24 mouse cellular contexts compared by ENCODE assay signal in genomic region chr14:76179343-76179742, GRCm38 (mm10).
DNase-seq lines count a peak whose midpoint lies in the region; ATAC-seq and TF ChIP-seq lines count a peak whose summit lies in the region.
"Had no signal": no experiment of that assay in that cellular context is flagged by ENCODE, and none has a peak within 500 bp of the region (broad histone marks: within the 10 kb centered on the region; RNA-seq: fewer than 3 reads in every experiment).

No protein-coding gene starts in this region.

- WGBS in liver, adult 2 months, result 82% methylated on average over 6 of the region's 6 CpGs
- WGBS in liver, embryonic 11.5 days, result 82% methylated on average over 6 of the region's 6 CpGs

- DNase-seq in liver, adult 2 months (ENCODE audit: extremely low read depth, low read depth, low spot score), result peak; percentile 46
- no peak for DNase-seq in liver, embryonic 11.5 days (ENCODE audit: low spot score)
- peak; percentile 12 to 33 for DNase-seq in spleen, postnatal 36 days (ENCODE audit: low spot score in 2 of 2)
- DNase-seq in spleen, adult 18-20 months, result no peak
- DNase-seq in splenic B cell, adult 2 months (ENCODE audit: low read depth, low spot score), result peak; percentile 38
- no peak for DNase-seq in cerebellum, adult 18-20 months
- DNase-seq in urinary bladder, postnatal 25 days (ENCODE audit: low spot score), result no peak
- DNase-seq: adrenal gland, adult 8-10 months; cerebellum, adult 11 months; cerebellum, postnatal 14 days; gastrocnemius, postnatal 10 days; heart, postnatal 14 days; kidney, adult 18-20 months; kidney, postnatal 25 days; thymus, postnatal 25 days had no signal

- no peak overlapping the region for H3K9ac ChIP-seq in liver, adult 2 months (ENCODE audit: low read depth, low read length)
- H3K9ac ChIP-seq in liver, embryonic 11.5 days (ENCODE audit: low read depth, low read length), result no peak overlapping the region
- H3K9ac ChIP-seq: forebrain, embryonic 12.5 days; hindbrain, embryonic 12.5 days; liver, embryonic 15.5 days; midbrain, embryonic 15.5 days had no signal

- no peak for ATAC-seq in liver, embryonic 11.5 days (replicated peaks; ENCODE audit: low FRiP score)
- ATAC-seq in granulocyte monocyte progenitor cell, adult 5-6 weeks (replicated peaks; ENCODE audit: poor library complexity, severe bottlenecking), result peak; percentile 96
- ATAC-seq: midbrain, embryonic 15.5 days; Patski had no signal

- H3K4me1 ChIP-seq in liver, adult 2 months (ENCODE audit: control insufficient read depth, insufficient read depth, low read length), result no peaks in the 10 kb centered on the region
- H3K4me1 ChIP-seq in liver, embryonic 11.5 days (replicated peaks; ENCODE audit: control insufficient read depth, insufficient read depth, low read length), result no peaks in the 10 kb centered on the region
- H3K4me1 ChIP-seq: liver, embryonic 15.5 days; megakaryocyte, embryonic 14.5 days had no signal

- H3K4me3 ChIP-seq in liver, adult 2 months (ENCODE audit: insufficient read depth, low read depth, low read length), result no peak overlapping the region
- H3K4me3 ChIP-seq in liver, embryonic 11.5 days (ENCODE audit: low read depth, low read length), result no peak overlapping the region
- H3K4me3 ChIP-seq: embryonic facial prominence, embryonic 10.5 days; forebrain, embryonic 12.5 days; heart, adult 2 months; hindbrain, embryonic 12.5 days; liver, embryonic 15.5 days; megakaryocyte, embryonic 14.5 days; midbrain, embryonic 15.5 days had no signal

- H3K27ac ChIP-seq in liver, adult 2 months (replicated peaks; ENCODE audit: insufficient read depth, low read depth, low read length), result no peak overlapping the region
- H3K27ac ChIP-seq in liver, embryonic 11.5 days (ENCODE audit: low read depth, low read length), result no peak overlapping the region
- H3K27ac ChIP-seq: embryonic facial prominence, embryonic 10.5 days; forebrain, embryonic 12.5 days; heart, adult 2 months; hindbrain, embryonic 12.5 days; liver, embryonic 15.5 days; midbrain, embryonic 15.5 days had no signal

- no peak overlapping the region for H3K4me2 ChIP-seq in liver, embryonic 11.5 days
- H3K4me2 ChIP-seq: forebrain, embryonic 12.5 days; hindbrain, embryonic 12.5 days; liver, embryonic 15.5 days; midbrain, embryonic 15.5 days had no signal

- no peaks in the 10 kb centered on the region for H3K36me3 ChIP-seq in liver, adult 2 months (ENCODE audit: control insufficient read depth, insufficient read depth, low read length)
- H3K36me3 ChIP-seq in liver, embryonic 11.5 days (ENCODE audit: control insufficient read depth, insufficient read depth, low read length), result no peaks in the 10 kb centered on the region
- no peaks in the 10 kb centered on the region for H3K36me3 ChIP-seq in splenic B cell, adult 2 months (ENCODE audit: control insufficient read depth, insufficient read depth, low read length, poor library complexity, severe bottlenecking)
- H3K36me3 ChIP-seq: embryonic facial prominence, embryonic 10.5 days; forebrain, embryonic 12.5 days; hindbrain, embryonic 12.5 days; liver, embryonic 15.5 days; midbrain, embryonic 15.5 days had no signal

- H3K79me2 ChIP-seq in liver, adult 2 months (ENCODE audit: control insufficient read depth, insufficient read depth, low read length), result no peaks in the 10 kb centered on the region

- no peak for TF ChIP-seq POLR2A in liver, adult 2 months (IDR thresholded peaks at IDR 0.05; ENCODE audit: extremely low read depth, insufficient read depth, low read length)

- TF ChIP-seq CTCF in liver, adult 2 months (IDR thresholded peaks at IDR 0.05; ENCODE audit: low read depth, low read length), result no peak

- H3K27me3 ChIP-seq in liver, adult 2 months (ENCODE audit: control insufficient read depth, insufficient read depth, low read length), result no peaks in the 10 kb centered on the region
- H3K27me3 ChIP-seq in liver, embryonic 11.5 days (replicated peaks; ENCODE audit: control insufficient read depth, insufficient read depth, low read length), result no peaks in the 10 kb centered on the region
- no peaks in the 10 kb centered on the region for H3K27me3 ChIP-seq in splenic B cell, adult 2 months (ENCODE audit: control insufficient read depth, insufficient read depth, low read length, poor library complexity, severe bottlenecking)
- H3K27me3 ChIP-seq: forebrain, embryonic 12.5 days; hindbrain, embryonic 12.5 days; liver, embryonic 15.5 days; midbrain, embryonic 15.5 days; Patski had no signal

- no peaks in the 10 kb centered on the region for H3K9me3 ChIP-seq in liver, embryonic 11.5 days (ENCODE audit: control insufficient read depth, low read length)
- H3K9me3 ChIP-seq: embryonic facial prominence, embryonic 10.5 days; forebrain, embryonic 12.5 days; hindbrain, embryonic 12.5 days; liver, embryonic 15.5 days; megakaryocyte, embryonic 14.5 days; midbrain, embryonic 15.5 days had no signal

Comparison
In these comparisons a context has a peak if more than half of its experiments do, and no peak if none do; other contexts are left out.
1. DNase-seq: peak in liver, adult 2 months (single experiment), spleen, postnatal 36 days (2 of 2) and splenic B cell, adult 2 months (single experiment); none in liver, embryonic 11.5 days (single experiment), spleen, adult 18-20 months (0 of 2), cerebellum, adult 18-20 months (0 of 2) and urinary bladder, postnatal 25 days (single experiment).